Mouse (Mus musculus) heart, adult 8-10 months (tissue): ENCODE results near the gene C2cd5. TPM values are rescaled to one million over a fixed set of nuclear protein-coding genes. Genes with fewer than 3 reads are reported as not detected.
"Not testable (repeated sequence)": the region's sequence is repeated elsewhere in the genome, so short reads cannot be mapped to it uniquely, and the experiment has no call there.

ENCODE experiments used
- DNase-seq: peaks from one replicate; pipeline ENCODE4 v3.0.0; 2022; ENCODE audit warnings: low spot score
- total RNA-seq, 4 experiments: library from RNA; stranded (reverse); gene quantifications; 2 replicates each; pipeline ENCODE4 v1.2.4; 2022

C2cd5 gene
- 10 to 100 TPM; 13.3 to 15.3 (median 13.6) TPM for total RNA-seq

DNA sequence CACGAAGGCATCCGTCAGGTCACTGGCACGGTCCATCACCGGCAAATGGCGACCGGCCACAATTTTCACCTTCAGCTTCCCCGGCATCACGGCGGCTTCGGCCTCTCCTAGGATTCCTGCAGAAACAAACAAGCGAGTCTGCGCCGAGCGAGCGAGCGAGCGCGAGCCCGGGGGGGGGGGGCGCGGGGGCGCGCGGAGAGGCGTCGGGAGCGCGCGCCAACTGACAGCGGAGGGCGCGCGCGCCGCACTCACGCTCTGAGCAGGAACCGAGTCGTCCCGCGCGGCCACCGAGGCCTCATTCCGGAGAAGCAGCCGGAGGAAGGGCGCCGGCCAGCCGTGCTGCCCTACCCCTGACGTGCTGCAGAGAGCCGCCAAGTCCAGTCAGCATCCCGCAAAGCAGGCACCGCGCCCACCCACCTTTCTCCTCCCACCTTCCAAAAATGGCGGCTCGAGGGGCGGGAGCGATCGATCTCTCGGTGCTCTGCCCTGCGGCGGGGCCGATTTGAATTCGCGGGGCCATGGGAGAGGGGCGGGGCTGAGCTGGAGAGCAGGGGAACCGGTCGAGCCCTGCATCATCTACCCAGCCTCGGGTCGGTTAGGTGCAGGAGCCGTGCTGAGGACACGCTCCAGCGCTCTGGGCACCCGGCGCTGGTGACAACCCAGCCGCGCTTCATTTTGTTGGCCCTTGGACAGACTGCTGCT, at the start of gene C2cd5:
Gene C2cd5, minus strand, starts transcription at position 461 of the 702 bp plus-strand sequence.
- DNase-seq: peak; percentile 96

DNA sequence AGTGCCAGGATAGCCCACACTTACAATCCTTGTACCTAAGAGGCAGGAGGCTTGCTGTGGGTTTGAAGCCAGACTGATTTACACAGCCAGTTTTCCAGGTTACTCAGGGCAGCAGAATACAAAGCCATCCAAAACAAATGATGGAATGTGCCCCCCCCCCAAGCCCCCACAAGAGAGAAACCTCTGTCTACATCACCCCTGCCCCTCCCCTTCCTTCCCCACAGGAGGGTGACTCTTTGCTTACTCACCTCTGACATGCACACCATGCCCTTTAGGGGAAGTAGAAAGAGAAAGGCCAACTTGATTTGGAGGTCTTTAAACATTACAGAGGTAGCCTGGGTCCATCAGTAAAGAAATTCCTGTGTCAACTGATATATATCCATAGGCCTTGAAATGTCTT, 48.9 kb upstream of the C2cd5 start:
- no peak for DNase-seq

DNA sequence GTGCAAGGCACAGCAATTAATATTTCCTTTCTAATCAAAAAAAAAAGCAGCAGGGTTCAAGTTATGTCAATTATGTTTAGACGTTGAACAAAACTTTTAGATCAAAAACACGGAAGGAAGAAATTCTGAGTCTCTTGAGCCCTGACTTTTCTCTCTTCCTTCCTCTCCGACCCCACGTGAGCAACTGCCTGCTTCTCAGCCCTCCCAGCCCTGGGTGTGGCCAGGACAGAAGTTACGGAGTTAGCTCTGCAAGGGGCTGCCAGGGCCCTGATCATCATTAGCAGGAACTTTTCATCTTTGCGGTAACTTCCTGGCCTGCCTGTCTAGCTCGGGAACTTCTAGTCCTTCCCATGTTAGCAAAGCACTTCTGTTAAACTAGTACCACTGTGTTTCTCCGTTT, 46.8 kb upstream of the C2cd5 start:
- peak; percentile 51 for DNase-seq

DNA sequence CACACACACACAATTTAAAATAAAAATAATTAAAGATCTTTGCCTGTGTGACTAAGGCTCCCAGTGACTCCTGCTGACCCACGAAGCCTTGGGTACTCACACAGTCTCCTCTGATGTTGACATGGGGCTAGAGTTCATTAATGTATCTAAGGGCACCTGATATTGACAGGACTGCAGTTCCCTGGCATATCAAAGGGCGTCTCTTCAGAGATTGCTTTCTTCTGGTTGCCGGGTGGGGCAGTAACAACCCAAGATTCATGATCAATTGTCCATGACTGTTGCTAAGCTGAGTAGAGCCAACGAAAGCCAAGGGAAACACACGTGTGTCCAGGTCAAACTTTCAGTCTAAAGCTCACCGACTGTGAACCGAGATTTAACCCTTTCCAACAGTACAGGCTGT, 45.1 kb upstream of the C2cd5 start:
- no peak for DNase-seq

DNA sequence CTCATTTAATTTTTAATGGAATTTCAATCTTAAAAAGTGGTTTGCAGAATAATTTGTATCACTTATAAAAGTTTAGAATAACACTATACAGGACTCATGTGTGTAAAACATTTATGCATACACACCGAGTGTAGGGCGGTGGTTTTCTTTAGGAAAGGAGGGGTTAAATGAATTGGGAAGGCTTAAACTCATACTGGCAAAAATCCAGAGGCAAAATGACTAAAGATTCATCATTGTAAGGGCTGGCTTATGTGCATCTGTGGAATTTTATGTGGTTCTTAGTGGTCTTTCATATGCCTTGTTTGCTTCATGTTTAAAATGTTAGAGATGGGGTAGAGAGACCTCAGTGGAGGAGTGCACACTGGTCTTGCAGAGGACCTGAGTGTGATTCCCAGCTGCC, 44.6 kb upstream of the C2cd5 start:
- no peak for DNase-seq

DNA sequence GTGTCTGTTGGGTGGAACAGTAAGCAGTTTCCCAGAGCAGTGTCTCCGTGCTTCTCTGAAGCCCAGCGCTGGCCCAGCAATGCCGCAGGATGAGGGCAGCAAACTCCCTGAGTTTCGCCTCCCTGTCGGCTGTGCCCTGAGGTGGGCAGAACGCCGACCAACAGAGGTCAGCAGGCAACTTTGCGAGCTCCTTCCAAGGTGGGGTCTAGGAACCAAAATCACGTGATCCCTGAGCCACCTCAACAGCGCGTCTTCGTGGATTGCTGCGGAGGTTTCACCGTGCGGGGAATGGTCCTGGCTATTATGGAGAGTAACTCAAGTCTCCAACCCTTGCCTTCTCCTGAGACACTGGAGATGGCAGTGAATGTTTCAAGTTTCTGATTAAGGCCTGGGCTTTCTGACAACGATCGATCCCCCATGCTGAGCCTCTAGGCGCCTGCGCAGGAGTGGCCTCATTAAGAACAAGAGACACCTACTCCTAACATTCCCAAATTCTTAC, 43.9 kb upstream of the C2cd5 start:
- no peak for DNase-seq

DNA sequence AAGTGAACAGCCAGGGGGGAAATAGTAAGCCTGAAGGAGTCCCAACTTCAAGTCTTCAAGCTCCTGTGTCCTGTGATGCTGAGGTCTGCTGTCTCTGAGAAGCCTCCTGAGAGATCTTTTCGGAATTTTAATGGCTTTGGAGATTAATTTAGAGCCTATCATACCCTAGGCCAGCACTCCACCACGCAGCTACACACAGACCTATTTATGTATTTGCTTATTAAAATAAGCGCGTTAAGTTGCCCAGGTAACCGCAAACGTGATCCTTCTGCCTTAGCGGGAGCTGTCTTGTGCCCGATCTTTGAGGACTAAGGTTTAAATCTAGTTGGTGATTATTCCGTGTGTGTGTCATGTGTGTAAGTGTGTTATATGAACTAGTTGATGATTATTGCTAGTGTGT, 43.4 kb upstream of the C2cd5 start:
- DNase-seq: no peak

DNA sequence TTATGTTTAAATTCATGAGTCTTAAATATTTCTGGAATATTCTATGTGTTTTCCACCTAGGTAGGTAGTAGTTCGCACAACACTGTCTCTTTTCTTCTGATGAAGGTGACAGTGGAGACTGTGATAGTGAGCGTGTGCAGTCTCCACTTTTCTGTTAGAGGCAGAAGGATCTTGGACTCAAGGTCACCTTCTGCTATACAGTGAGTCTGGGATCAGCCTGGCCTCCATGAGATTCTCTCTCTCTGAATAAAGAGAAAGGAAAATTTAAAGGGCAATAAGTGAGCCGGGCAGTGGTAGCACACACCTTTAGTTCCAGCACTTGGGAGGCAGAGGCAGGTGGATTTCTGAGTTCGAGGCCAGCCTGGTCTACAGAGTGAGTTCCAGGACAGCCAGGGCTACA, 42.9 kb upstream of the C2cd5 start:
- DNase-seq: no peak

DNA sequence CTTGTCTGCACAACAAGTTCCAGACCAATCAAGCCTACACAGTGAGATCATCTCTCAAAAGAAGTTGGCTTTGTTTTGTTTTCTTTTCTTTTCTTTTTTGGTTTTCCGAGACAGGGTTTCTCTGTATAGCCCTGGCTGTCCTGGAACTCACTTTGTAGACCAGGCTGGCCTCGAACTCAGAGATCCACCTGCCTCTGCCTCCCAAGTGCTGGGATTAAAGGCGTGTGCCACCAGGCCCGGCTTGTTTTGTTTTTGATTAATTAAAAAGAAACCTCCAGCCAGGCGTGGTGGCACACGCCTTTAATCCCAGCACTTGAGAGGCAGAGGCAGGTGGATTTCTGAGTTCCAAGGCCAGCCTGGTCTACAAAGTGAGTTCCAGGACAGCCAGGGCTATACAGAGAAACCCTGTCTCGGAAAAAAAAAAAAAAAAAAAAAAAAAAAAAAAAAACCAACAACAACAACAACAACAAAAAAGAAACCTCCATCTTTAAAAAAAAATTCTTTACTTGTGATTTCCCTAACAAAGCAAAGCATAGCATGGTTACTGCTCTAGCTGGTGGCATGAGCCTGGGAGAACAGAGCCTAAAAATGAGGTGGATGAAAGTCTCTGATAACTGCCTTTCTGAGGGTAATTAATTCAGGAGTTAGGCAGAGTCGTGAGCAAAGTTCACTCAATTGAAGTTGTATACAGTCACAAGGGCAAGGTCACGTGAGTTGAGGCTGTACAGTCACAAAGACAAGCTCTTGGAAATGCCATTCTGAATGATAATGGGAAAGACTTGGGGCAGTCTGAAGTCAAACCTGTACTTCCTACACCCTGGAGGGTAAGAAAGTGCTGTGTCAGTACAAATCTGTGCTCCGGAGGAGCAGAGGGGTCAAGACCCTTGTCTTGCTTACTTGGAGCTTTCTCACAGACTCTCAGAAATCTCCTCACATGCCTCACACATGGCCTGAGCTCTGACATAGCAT, 42.0 kb upstream of the C2cd5 start:
- DNase-seq: not testable (repeated sequence)

DNA sequence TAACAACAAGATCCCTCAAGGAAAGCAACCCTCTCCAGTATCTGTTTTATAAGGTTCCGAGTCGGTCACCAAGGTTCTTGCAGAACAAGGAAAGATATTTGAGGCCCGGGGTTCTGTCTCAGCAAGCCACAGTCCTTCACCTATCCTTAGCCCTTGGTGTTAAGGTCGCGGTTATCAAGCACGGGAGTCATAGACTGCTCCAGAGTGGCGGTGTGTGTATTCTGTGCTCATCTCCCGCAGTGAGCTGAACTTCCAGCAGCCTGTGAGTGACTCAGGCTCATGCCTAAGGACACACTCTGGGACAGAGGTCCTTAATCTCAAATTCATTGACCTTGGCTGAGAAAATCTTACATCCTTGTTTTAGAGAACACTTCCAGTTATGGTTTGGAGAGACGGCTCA, 40.9 kb upstream of the C2cd5 start:
- no peak for DNase-seq

DNA sequence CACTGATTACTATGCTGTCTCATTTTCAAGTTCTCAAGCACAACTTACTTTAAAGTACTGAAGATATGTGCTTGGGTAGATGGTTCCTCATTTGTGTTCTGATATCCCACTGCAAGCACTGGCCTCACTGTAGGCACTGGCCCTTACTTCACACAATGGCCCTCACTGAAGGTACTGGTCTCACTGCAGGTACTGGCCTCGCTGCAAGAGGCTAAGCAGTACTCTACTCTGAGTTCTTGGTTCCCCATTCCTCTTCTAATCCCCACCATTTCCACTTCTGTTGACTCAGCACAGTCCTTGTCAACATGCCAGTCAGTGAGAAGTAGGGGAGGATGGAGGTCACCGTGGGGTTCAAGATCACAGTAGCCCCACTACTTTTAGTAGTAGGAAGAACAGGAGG, 39.5 kb upstream of the C2cd5 start:
- DNase-seq: no peak

DNA sequence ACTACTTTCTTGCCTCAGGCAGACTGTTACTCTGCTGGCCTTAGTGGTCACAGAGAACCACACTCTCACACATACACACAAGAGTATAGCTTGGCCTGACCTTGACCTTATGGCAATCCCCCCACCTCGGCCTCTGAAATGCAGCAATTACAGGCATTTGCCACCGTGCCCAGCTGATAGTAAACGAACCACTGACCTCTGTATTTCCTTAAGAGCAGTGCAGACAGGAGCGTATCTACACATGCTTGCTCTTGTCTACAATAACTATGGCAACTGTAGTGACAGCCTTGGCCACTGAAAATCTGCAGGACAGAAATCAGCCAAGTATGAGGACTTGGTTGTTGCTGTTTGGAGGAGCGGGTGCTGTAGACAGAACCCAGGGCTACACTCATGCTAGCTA, 37.4 kb upstream of the C2cd5 start:
- no peak for DNase-seq

DNA sequence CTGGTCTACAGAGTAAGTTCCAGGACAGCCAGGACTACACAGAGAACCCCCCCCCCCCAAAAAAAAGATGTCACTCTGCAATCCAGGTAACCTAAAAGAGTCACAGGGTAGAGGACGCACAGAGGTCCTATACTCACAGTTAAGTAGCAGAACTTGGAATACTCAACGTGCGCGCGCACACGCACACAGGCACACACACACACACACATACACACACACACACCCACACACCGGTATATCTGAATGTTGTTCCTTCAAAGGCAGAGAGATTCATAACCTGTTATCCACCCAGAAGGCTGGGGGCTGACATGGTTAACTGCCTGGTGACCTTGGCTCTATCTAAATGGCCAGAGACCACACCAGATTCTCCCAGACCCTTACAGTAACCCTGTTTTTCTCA, 36.7 kb upstream of the C2cd5 start:
- no peak for DNase-seq

DNA sequence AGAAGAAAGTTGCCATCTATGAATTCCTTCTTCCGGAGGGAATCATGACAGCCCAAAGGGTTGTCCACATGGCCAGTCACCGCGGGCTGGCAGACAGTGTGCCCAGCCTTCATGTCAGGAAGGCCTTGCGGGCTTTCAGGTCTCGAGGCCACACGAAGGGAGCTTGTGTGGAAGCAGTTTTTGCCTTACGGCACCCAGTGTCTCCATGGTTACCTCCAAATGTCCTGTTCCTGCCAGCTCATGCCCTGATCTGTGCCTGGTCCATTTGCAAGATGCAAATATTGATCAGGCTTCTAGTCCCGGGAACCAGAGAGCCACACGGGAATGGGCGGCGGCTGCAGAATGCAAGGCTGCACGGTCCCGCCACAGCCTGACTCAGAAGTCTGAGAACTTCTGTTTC, 35.2 kb upstream of the C2cd5 start:
- DNase-seq: no peak

DNA sequence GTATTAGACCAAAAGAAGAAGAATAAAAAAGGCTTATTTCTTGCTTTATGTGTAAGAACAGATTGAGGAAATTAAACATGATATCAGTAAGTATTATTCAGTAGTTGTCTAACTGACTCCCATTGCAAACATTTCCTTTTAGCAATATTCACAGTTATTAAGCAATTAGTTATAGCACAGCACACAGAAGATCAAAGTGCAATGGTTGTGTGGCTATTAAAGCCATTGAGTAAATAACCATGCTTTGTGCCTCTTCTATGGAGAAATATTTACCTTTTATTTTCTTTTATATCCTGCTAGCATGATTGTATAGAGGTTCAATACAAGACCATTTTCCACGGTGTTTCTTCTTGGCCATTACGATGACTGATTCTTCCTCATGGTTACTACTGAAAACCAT, 33.2 kb upstream of the C2cd5 start:
- no peak for DNase-seq

DNA sequence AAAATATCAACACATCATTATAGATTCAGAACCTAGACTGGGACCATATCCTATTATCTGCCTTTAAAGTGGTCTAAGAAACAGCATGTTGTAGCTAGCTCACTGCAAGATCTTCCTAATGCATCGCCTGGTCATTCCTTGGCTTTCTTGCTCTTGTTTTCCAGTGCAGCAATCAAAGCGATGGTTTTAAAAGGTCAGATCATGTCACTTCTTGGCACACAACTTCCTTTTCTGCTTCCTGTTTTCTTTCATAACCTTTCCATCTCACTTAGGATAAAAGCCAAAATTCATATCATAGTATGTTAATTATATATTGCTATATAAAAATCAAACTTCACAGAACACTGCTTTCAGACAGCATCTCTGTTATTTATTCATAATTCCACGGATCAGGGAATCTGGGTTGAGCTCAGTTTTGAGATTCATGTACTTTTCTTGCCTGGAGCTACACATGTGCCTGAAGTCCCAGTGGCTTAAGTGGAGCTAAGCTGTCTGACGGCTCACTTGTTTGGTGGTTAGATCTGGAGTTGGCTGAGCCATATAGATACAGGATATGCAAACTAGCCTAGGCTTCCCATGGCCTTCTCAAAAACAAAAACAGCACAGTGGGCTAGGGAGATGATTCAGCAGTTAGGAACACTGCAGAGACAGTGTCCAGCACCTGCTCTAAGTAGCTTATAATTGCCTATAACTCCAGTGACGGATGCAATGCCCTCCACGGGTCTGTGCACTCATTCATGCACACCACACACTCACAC, 32.1 kb upstream of the C2cd5 start:
- no peak for DNase-seq

DNA sequence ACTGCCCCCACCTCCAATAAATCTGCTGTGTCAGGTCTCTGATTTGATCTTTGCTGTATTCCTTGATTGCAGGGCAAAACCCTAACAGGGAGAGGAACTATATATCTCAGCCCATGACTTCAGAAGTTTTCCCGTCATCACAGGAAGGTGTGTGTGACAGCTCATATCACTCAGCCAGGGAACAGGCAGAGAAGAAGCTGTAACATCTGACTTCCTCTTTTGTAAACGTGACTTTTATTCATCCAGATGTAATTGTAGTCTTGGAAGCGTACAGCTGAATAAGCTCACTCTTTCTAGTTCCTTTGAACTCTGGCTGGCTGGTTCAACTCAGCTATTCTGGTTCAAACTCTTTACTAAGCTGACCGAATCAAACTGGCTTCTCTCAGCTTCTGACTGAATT, 30.5 kb upstream of the C2cd5 start:
- no peak for DNase-seq

DNA sequence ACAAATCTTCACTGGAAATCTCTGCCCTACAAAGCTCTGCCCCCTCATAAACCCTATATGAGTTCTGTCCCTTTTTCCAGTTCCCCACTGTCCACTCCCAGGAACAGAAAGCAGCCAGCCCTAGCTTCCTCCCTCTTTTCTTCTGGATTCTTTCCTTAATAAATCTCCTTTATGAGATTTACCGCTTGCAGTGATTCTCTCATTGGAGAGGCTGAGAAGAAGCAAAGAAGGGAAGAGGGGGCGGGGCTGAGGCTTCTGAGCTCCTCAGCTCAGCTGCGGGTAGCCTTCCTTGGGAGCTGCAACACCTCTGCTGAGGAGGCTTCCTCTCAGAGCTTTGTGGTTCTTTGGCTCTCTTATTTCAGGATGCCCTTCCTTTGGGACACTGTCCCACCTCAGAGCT, 30.0 kb upstream of the C2cd5 start:
- no peak for DNase-seq

DNA sequence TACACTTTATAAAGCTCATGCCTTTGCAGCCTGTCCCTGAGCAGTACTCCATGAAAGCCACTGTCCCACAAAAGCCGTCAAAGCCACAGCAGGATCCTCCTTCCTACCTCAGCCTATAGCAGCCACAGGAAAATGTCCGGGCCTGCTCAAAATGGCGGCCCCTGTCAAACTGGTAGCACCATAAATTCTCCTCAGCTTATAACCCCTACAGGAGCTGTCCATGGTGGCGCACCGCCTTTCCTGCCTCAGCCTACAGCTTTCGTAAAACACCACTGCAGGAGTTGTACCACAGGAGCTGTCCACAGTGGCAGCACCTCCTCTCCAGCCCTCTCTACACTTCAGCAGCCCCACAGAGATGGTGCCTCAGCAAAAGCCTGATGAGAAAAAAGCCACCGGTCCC, 29.5 kb upstream of the C2cd5 start:
- DNase-seq: no peak

DNA sequence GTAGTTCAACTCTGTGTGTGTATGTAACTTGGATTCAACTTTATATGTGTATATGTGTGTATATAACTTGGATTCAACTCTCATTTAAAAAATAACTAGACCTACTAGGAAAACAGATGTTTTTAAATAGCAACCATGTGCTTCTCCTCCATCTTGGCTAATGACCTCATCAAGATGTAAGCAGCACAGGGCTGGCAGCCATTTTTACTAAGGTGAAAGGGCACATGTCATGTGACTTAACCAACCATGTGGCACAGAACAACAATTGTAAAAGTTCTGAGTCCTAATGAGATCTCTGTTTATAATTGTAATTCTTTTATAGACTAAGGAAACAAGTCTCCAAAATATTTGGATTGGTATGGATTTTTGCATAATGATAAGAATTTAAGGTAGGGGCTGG, 25.8 kb upstream of the C2cd5 start:
- DNase-seq: no peak

DNA sequence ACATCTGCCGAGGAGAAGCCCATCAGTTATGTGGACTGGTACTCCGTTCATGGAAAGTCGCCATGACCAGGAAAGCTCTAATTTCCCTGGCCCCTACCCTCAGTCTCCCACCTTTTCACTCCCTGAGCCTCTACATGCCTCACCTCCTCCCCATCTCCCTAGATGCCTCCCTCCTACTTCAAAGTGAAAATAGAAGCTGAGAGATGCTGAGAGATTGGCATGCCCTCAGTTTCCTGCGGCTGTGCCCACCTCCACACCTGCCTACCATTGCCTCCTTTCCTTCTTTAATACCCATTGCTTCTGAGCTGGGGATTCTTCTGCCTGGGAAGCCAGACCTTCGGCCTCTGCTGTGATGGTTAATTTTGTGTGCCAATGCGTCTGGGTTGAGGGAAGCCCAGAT, 19.4 kb upstream of the C2cd5 start:
- no peak for DNase-seq

DNA sequence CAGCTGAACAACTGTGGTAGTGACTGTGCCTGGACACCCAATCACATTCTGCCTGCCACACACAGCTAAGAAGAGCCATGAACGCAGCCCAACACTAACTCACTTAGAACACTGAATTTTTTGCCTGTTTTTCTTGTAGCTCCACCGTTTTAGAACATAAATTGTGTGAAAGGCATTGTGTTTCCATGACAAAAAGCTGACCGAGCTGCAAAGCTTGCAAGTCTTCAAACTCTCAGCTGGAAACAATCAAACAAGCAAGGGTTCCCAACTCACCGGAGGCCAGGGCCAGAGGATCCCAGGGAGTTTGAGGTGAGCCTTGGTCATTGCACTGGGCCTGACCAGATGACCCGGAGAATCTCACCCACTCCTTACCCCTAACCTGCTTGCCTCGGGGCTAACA, 16.8 kb upstream of the C2cd5 start:
- no peak for DNase-seq
